Mouse (Mus musculus) liver, adult 2 months (tissue): ENCODE measurements at regions not wholly inside any gene's neighbourhood (a gene's known extent, or its start where the extent isn't known, plus 50 kb on each side); places are given as distances from the start of the nearest gene placed in this dataset.

ENCODE experiments used
- DNase-seq: peaks from one replicate; pipeline ENCODE4 v3.0.0-alpha.2; 2011; ENCODE audit warnings: low read depth, low spot score; ENCODE audit errors: extremely low read depth
- H3K27ac ChIP-seq: fragments of 200-500 bp; replicated peaks from 2 replicates; pipeline ENCODE4 v1.5.1; 2012; ENCODE audit warnings: low read depth, mild to moderate bottlenecking, control low read depth, inconsistent platforms, low read length; ENCODE audit not compliant: insufficient read depth
- H3K27me3 ChIP-seq: fragments of 200-500 bp; 2 replicates; pipeline ENCODE4 v1.6.1; 2012; ENCODE audit warnings: mild to moderate bottlenecking, moderate library complexity, low read length, inconsistent platforms; ENCODE audit not compliant: control insufficient read depth, insufficient read depth
- H3K36me3 ChIP-seq: fragments of 200-500 bp; 2 replicates; pipeline ENCODE4 v1.6.1; 2012; ENCODE audit warnings: low read length, inconsistent platforms; ENCODE audit not compliant: control insufficient read depth, insufficient read depth
- H3K4me1 ChIP-seq: fragments of 200-500 bp; 2 replicates; pipeline ENCODE4 v1.6.1; 2011; ENCODE audit warnings: low read length; ENCODE audit not compliant: control insufficient read depth, insufficient read depth
- H3K4me3 ChIP-seq: fragments of 200-500 bp; 2 replicates; pipeline ENCODE4 v1.5.1; 2011; ENCODE audit warnings: low read depth, mild to moderate bottlenecking, control low read depth, low read length, moderate library complexity; ENCODE audit not compliant: insufficient read depth
- H3K79me2 ChIP-seq: fragments of 200-500 bp; 2 replicates; pipeline ENCODE4 v1.6.1; 2012; ENCODE audit warnings: inconsistent platforms, mild to moderate bottlenecking, low read length, moderate library complexity; ENCODE audit not compliant: control insufficient read depth, insufficient read depth
- H3K9ac ChIP-seq: fragments of 200-500 bp; 2 replicates; pipeline ENCODE4 v1.6.1; 2012; ENCODE audit warnings: low read depth, mild to moderate bottlenecking, control low read depth, inconsistent platforms, low read length
- CTCF ChIP-seq: fragments of 200-500 bp; IDR thresholded peaks from 2 replicates; pipeline ENCODE4 v1.5.1; 2011; ENCODE audit warnings: low read depth, low read length, control low read depth
- POLR2A ChIP-seq: fragments of 200-500 bp; IDR thresholded peaks from 2 replicates; pipeline ENCODE4 v1.6.1; 2011; ENCODE audit warnings: low read length, control low read depth; ENCODE audit not compliant: insufficient read depth; ENCODE audit errors: extremely low read depth
- WGBS: fragments of 180-500 bp; shearing (Covaris S2); methylation state at CpG from one replicate; pipeline ENCODE4 v1.1.7; 2018; 5-methylcytosine and 5-hydroxymethylcytosine counted together

DNA sequence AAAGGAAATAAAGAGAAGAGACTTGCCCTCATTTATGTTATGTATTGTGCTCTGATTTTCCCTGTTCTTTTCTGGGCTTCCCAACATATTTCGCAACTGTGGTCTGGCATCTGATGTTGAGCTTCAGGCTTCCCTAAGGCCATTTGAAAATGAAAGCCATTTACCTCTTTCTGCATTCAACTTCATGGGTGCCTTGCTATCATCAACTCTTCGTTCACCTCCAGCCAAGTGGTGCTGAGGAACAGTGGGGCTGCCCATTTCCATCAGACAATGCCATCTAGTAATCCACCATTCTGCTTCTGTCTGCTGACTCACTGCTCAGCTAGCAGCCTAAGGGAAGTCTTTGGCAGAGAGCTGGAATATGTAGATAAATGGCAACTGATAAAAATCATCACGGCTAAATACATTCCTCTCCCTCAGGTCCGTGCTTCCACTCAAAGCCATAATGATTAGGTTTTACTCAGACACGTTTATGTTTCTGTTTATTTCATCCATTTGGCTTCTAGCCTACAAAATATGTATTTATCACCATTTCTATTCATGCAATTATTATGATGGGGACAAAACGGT, 394.4 kb upstream of the Syt1 start:
- TF ChIP-seq CTCF (no peak), POLR2A (no peak)
- WGBS = 79% methylated on average over 6 of the region's 6 CpGs
- no peak overlapping the region for H3K4me3 ChIP-seq
- no peaks in the 10 kb centered on the region for H3K79me2 ChIP-seq
- H3K4me1 ChIP-seq = no peaks in the 10 kb centered on the region
- H3K9ac ChIP-seq = no peak overlapping the region
- H3K27ac ChIP-seq = no peak overlapping the region
- no peaks in the 10 kb centered on the region for H3K27me3 ChIP-seq
- no peaks in the 10 kb centered on the region for H3K36me3 ChIP-seq
- no peak for DNase-seq

DNA sequence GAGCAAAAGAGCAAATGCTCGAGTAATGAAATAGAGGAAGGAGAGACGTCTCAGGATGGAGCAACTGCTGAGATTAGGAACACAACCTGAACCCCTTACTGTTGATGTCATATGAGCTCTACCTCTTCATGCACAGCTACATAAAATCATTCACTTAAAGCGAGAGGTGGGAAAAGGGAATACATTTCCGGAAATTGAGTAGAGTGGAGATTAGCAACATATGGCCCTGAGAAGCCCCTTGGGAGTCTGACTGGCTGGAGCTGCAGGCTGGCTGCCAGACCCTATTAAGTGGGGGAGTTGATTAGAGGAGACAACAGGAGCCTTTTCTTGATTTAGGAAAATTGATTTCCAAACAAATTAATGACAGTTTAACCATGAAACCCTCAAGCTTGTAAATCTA, 373.0 kb upstream of the Syt1 start:
- 87% methylated on average over 4 of the region's 4 CpGs for WGBS
- no peaks in the 10 kb centered on the region for H3K36me3 ChIP-seq
- no peak for DNase-seq
- no peak overlapping the region for H3K27ac ChIP-seq
- H3K79me2 ChIP-seq = no peaks in the 10 kb centered on the region
- no peaks in the 10 kb centered on the region for H3K4me1 ChIP-seq
- H3K9ac ChIP-seq = no peak overlapping the region
- no peaks in the 10 kb centered on the region for H3K27me3 ChIP-seq
- TF ChIP-seq CTCF = no peak
- TF ChIP-seq POLR2A = no peak
- H3K4me3 ChIP-seq = no peak overlapping the region

DNA sequence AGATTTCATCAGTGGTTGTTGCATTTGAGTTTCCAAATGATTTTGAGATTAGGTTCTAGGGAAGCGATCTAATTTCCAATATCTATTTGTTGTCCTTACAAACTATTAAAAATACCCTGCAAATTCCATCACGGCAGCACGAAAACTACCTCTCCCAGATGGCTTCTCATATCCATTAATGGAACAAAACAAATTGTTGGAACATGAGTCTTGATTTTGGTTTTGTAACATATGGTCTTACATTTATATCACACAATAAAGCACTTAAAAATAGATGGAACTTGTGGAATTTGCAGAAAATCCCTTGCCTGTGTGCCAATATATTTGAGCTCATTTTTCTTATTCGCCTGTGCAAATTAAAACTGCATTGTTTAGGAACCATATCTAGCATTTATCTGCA, 368.1 kb upstream of the Syt1 start:
- WGBS = 89% methylated on average over 4 of the region's 4 CpGs
- Histone ChIP-seq H3K27me3 (no peaks in the 10 kb centered on the region), H3K4me3 (no peak overlapping the region), H3K79me2 (no peaks in the 10 kb centered on the region), H3K36me3 (no peaks in the 10 kb centered on the region), H3K4me1 (no peaks in the 10 kb centered on the region), H3K27ac (no peak overlapping the region), H3K9ac (no peak overlapping the region)
- DNase-seq = no peak
- TF ChIP-seq POLR2A = no peak

DNA sequence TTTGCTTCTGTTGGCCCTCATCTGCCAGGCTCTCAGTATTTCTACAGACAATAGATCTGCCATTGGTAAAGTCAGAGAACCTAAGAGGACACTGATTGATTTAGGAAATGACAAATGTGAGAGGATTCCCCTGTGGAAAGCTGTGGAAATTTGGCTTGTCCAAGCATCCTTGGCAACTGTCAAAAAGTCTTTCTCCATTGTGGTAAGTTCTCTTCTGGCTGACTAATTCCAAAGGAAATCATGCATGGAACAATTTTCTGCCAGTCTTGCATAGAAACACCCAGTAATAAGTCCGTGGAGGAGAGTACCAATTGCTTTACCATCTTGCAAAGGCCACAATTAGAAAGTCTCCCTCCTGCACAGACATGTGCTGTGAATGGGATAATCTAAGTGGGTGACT, 349.4 kb upstream of the Syt1 start:
- WGBS = 63% methylated on average over 1 of the region's 1 CpGs
- no peaks in the 10 kb centered on the region for H3K79me2 ChIP-seq
- no peaks in the 10 kb centered on the region for H3K36me3 ChIP-seq
- no peak overlapping the region for H3K27ac ChIP-seq
- no peaks in the 10 kb centered on the region for H3K4me1 ChIP-seq
- no peaks in the 10 kb centered on the region for H3K27me3 ChIP-seq
- TF ChIP-seq POLR2A = no peak
- TF ChIP-seq CTCF = no peak
- H3K4me3 ChIP-seq = no peak overlapping the region
- no peak for DNase-seq
- H3K9ac ChIP-seq = no peak overlapping the region

- 77% methylated on average over 6 of the region's 6 CpGs for WGBS
- no peaks in the 10 kb centered on the region for H3K36me3 ChIP-seq
Measured at GRCm38 (mm10) chr10:109358812-109359211, 348.0 kb upstream of the Syt1 start.

GRCm38 (mm10) chr10:109332846-109333386, 322.1 kb upstream of the Syt1 start:
- Histone ChIP-seq H3K36me3 (no peaks in the 10 kb centered on the region), H3K4me3 (no peak overlapping the region), H3K27me3 (no peaks in the 10 kb centered on the region), H3K79me2 (no peaks in the 10 kb centered on the region), H3K9ac (no peak overlapping the region), H3K27ac (no peak overlapping the region), H3K4me1 (no peaks in the 10 kb centered on the region)
- TF ChIP-seq POLR2A (no peak), CTCF (no peak)
- WGBS = 82% methylated on average over 7 of the region's 7 CpGs
- no peak for DNase-seq

More at GRCm38 (mm10) chr10:109358812-109359211, 348.0 kb upstream of the Syt1 start:
- DNase-seq = no peak
- Histone ChIP-seq H3K4me3 (no peak overlapping the region), H3K79me2 (no peaks in the 10 kb centered on the region), H3K9ac (no peak overlapping the region), H3K4me1 (no peaks in the 10 kb centered on the region), H3K27ac (no peak overlapping the region), H3K27me3 (no peaks in the 10 kb centered on the region)
- TF ChIP-seq CTCF (no peak), POLR2A (no peak)
